Mouse (Mus musculus): ENCODE measurements at regions not wholly inside any gene's neighbourhood (a gene's known extent, or its start where the extent isn't known, plus 50 kb on each side); places are given as distances from the start of the nearest gene placed in this dataset.

GRCm38 (mm10) chr4:84019500-84020255, 494.3 kb downstream of the Ccdc171 start:
- Histone ChIP-seq H3K4me1 (ENCODE audit: control insufficient read depth, insufficient read depth, insufficient read length, low read length) (no peaks in the 10 kb centered on the region), H3K27me3 (ENCODE audit: control insufficient read depth, insufficient read depth, low read length) (no peaks in the 10 kb centered on the region), H3K27ac (ENCODE audit: insufficient read depth, low read depth, low read length) (no peak overlapping the region), H3K4me3 (ENCODE audit: low read depth, low read length) (no peak overlapping the region), H3K36me3 (ENCODE audit: control insufficient read depth, insufficient read depth, low read length) (no peaks in the 10 kb centered on the region)
- TF ChIP-seq POLR2A (IDR thresholded peaks at IDR 0.05; ENCODE audit: low read depth, low read length): no peak
- TF ChIP-seq CTCF (IDR thresholded peaks at IDR 0.05; ENCODE audit: extremely low read depth, insufficient read length, insufficient replicate concordance, low read depth, low read length): no peak
- WGBS: 66% methylated on average over 14 of the region's 14 CpGs

- WGBS: 39% methylated on average over 1 of the region's 1 CpGs
- Histone ChIP-seq H3K27ac (ENCODE audit: insufficient read depth, low read depth, low read length) (no peak overlapping the region), H3K4me3 (ENCODE audit: low read depth, low read length) (no peak overlapping the region), H3K4me1 (ENCODE audit: control insufficient read depth, insufficient read depth, insufficient read length, low read length) (no peaks in the 10 kb centered on the region), H3K27me3 (ENCODE audit: control insufficient read depth, insufficient read depth, low read length) (no peaks in the 10 kb centered on the region), H3K36me3 (ENCODE audit: control insufficient read depth, insufficient read depth, low read length) (no peaks in the 10 kb centered on the region)
- TF ChIP-seq POLR2A (IDR thresholded peaks at IDR 0.05; ENCODE audit: low read depth, low read length) (no peak), CTCF (IDR thresholded peaks at IDR 0.05; ENCODE audit: extremely low read depth, insufficient read length, insufficient replicate concordance, low read depth, low read length) (no peak)
These were observed 495.3 kb downstream of the Ccdc171 start for GRCm38 (mm10) chr4:84020692-84021091.

- no peak overlapping the region for H3K27ac ChIP-seq (ENCODE audit: insufficient read depth, low read depth, low read length)
- no peaks in the 10 kb centered on the region for H3K27me3 ChIP-seq (ENCODE audit: control insufficient read depth, insufficient read depth, low read length)
- 72% methylated on average over 7 of the region's 7 CpGs for WGBS
- H3K36me3 ChIP-seq (ENCODE audit: control insufficient read depth, insufficient read depth, low read length): no peaks in the 10 kb centered on the region
- H3K4me3 ChIP-seq (ENCODE audit: low read depth, low read length): no peak overlapping the region
- TF ChIP-seq CTCF (IDR thresholded peaks at IDR 0.05; ENCODE audit: extremely low read depth, insufficient read length, insufficient replicate concordance, low read depth, low read length) (no peak), POLR2A (IDR thresholded peaks at IDR 0.05; ENCODE audit: low read depth, low read length) (no peak)
- H3K4me1 ChIP-seq (ENCODE audit: control insufficient read depth, insufficient read depth, insufficient read length, low read length): no peaks in the 10 kb centered on the region
These were observed 497.0 kb downstream of the Ccdc171 start for GRCm38 (mm10) chr4:84022323-84022722.

GRCm38 (mm10) chr4:84026144-84026543, 500.8 kb downstream of the Ccdc171 start:
- Histone ChIP-seq H3K4me3 (ENCODE audit: low read depth, low read length) (no peak overlapping the region), H3K4me1 (ENCODE audit: control insufficient read depth, insufficient read depth, insufficient read length, low read length) (no peaks in the 10 kb centered on the region), H3K27ac (ENCODE audit: insufficient read depth, low read depth, low read length) (no peak overlapping the region), H3K36me3 (ENCODE audit: control insufficient read depth, insufficient read depth, low read length) (no peaks in the 10 kb centered on the region), H3K27me3 (ENCODE audit: control insufficient read depth, insufficient read depth, low read length) (no peaks in the 10 kb centered on the region)
- WGBS: 71% methylated on average over 8 of the region's 8 CpGs
- TF ChIP-seq CTCF (IDR thresholded peaks at IDR 0.05; ENCODE audit: extremely low read depth, insufficient read length, insufficient replicate concordance, low read depth, low read length) (no peak), POLR2A (IDR thresholded peaks at IDR 0.05; ENCODE audit: low read depth, low read length) (no peak)

GRCm38 (mm10) chr4:84028120-84028519, 502.8 kb downstream of the Ccdc171 start:
- Histone ChIP-seq H3K4me3 (ENCODE audit: low read depth, low read length) (no peak overlapping the region), H3K27me3 (ENCODE audit: control insufficient read depth, insufficient read depth, low read length) (no peaks in the 10 kb centered on the region), H3K27ac (ENCODE audit: insufficient read depth, low read depth, low read length) (no peak overlapping the region), H3K4me1 (ENCODE audit: control insufficient read depth, insufficient read depth, insufficient read length, low read length) (no peaks in the 10 kb centered on the region), H3K36me3 (ENCODE audit: control insufficient read depth, insufficient read depth, low read length) (no peaks in the 10 kb centered on the region)
- 65% methylated on average over 5 of the region's 5 CpGs for WGBS
- TF ChIP-seq CTCF (IDR thresholded peaks at IDR 0.05; ENCODE audit: extremely low read depth, insufficient read length, insufficient replicate concordance, low read depth, low read length) (no peak), POLR2A (IDR thresholded peaks at IDR 0.05; ENCODE audit: low read depth, low read length) (no peak)

GRCm38 (mm10) chr4:84030916-84031315, 505.6 kb downstream of the Ccdc171 start:
- no peaks in the 10 kb centered on the region for H3K4me1 ChIP-seq (ENCODE audit: control insufficient read depth, insufficient read depth, insufficient read length, low read length)
- H3K36me3 ChIP-seq (ENCODE audit: control insufficient read depth, insufficient read depth, low read length): no peaks in the 10 kb centered on the region
- WGBS: 81% methylated on average over 5 of the region's 5 CpGs
- H3K27me3 ChIP-seq (ENCODE audit: control insufficient read depth, insufficient read depth, low read length): no peaks in the 10 kb centered on the region
- no peak overlapping the region for H3K27ac ChIP-seq (ENCODE audit: insufficient read depth, low read depth, low read length)
- no peak for TF ChIP-seq POLR2A (IDR thresholded peaks at IDR 0.05; ENCODE audit: low read depth, low read length)
- TF ChIP-seq CTCF (IDR thresholded peaks at IDR 0.05; ENCODE audit: extremely low read depth, insufficient read length, insufficient replicate concordance, low read depth, low read length): no peak
- H3K4me3 ChIP-seq (ENCODE audit: low read depth, low read length): no peak overlapping the region

- no peak for TF ChIP-seq CTCF (IDR thresholded peaks at IDR 0.05; ENCODE audit: extremely low read depth, insufficient read length, insufficient replicate concordance, low read depth, low read length)
- TF ChIP-seq POLR2A (IDR thresholded peaks at IDR 0.05; ENCODE audit: low read depth, low read length): no peak
- no peaks in the 10 kb centered on the region for H3K4me1 ChIP-seq (ENCODE audit: control insufficient read depth, insufficient read depth, insufficient read length, low read length)
- H3K27me3 ChIP-seq (ENCODE audit: control insufficient read depth, insufficient read depth, low read length): no peaks in the 10 kb centered on the region
- 77% methylated on average over 10 of the region's 10 CpGs for WGBS
- no peaks in the 10 kb centered on the region for H3K36me3 ChIP-seq (ENCODE audit: control insufficient read depth, insufficient read depth, low read length)
- H3K27ac ChIP-seq (ENCODE audit: insufficient read depth, low read depth, low read length): no peak overlapping the region
- H3K4me3 ChIP-seq (ENCODE audit: low read depth, low read length): no peak overlapping the region
These were observed 507.2 kb downstream of the Ccdc171 start for GRCm38 (mm10) chr4:84032505-84032904.

Measured in small intestine, adult 2 months (tissue).